Mouse (Mus musculus) adrenal gland, postnatal 36 days (tissue): ENCODE data around the gene Dok7. TPM values are rescaled to one million over a fixed set of nuclear protein-coding genes. Genes with fewer than 3 reads are reported as not detected.

Experiments
- DNase-seq, 2 experiments: peaks; one replicate each; pipeline ENCODE4 v3.0.0; 2021; ENCODE audit warnings: mixed read lengths in 1 of 2
- long read RNA-seq, 2 experiments: library from polyadenylated mRNA; stranded (forward); transcript quantifications; one replicate each; pipeline ENCODE4 v2.0.0; 2021; ENCODE audit warnings: borderline sequencing depth in 2 of 2
- total RNA-seq, 2 experiments: library from RNA; stranded (reverse); gene quantifications; 2 replicates each; pipeline ENCODE4 v1.2.3; 2021

Dok7 gene
- total RNA-seq, result 10 to 100 TPM; 10.6 to 20.9 TPM
- long read RNA-seq, experiment 1, partial matches to known transcripts, result 0 of 6 reads
- long read RNA-seq, experiment 1, other reads (novel, unspliced or antisense), result 2 of 6 reads
- long read RNA-seq, experiment 2, partial matches to known transcripts, result 0 of 5 reads
- long read RNA-seq, experiment 2, other reads (novel, unspliced or antisense), result 2 of 5 reads

DNA sequence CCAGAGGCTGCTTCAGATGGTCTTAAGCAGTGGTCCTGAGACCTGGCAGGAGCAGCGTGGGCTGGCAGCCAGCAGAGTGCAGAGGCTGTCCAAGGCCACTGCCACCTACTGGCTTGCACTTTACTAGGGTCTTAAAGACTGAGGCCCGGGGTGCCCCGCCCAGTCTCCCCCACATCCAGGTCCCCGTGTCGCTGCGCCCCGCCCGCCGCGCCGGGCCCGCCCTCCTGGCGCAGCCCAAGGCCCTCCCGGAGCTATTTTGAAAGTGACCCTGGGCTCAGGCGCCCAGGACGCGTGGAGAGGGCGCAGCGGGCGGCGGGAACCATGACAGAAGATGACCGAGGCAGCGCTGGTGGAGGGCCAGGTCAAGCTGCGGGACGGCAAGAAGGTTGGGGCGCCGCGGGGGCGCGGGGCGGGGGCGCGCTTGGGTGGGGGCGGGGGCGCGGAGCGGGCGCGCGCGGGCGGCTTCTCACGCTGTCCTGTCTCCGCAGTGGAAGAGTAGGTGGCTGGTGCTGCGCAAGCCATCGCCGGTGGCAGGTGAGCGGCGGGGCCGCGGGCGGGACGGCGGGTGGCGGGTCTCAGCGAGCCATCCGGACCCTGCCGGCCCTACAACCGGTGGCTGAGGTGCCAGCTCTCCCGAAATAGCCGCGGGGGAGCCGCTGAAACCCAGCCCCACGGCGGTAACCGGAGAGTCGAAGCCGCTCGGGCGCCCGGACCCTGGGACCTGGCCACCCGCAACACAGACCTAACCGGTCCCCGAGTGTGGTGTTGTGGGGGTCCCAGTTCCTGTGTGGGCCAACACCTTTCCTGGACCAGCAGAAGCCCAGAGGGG lies at the start of gene Dok7:
Gene Dok7 (plus strand): TSS at position 163 of the 829 bp plus-strand sequence.
- peak; percentile 81 to 85 for DNase-seq

GRCm38 (mm10) chr5:35009163-35009562 lies 47.4 kb upstream of the Dok7 start:
- peak; percentile 63 to 67 for DNase-seq

DNA sequence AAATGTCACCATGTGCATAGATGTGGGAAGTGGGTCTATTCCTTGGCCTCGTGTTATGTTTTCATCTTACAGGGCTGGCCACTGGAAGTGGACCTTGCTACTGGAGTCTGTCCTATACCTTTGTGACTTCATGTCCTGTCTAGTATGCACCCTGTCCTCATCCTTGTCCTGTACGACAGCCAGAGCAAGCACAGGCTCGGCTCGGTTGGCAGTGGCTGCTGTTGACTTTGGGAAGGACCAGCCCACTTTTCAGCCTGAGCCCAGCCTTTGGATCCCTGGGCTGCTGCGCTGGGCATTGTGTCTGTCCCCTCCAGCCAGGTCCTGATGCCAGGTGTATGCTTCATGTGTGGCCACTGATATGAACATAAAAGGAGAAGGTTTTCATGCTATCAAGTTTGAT lies 45.9 kb upstream of the Dok7 start:
- no peak for DNase-seq

- peak in 1 of 2 experiments; percentile 26 for DNase-seq
Measured at GRCm38 (mm10) chr5:35011156-35011923, 45.2 kb upstream of the Dok7 start.

DNA sequence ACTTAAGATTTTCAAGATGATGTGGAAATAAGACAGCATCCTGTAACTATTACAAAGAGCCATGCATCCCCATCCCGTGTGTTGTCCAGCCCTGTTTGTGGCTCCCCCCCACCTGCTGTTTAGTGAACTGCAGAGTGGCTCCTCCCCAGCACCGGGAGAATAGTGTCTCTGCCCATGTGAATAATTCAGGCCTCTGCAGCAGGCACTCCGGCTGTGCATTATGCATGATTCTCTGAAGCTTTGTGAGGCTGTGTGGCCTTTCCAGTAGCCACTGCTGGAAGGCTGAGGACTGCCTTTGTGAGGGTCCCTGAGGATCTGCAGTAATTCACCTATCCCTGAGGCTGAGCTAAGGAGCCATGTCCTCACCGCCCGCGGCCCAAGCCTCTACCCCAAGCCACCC lies 42.5 kb upstream of the Dok7 start:
- no peak for DNase-seq

DNA sequence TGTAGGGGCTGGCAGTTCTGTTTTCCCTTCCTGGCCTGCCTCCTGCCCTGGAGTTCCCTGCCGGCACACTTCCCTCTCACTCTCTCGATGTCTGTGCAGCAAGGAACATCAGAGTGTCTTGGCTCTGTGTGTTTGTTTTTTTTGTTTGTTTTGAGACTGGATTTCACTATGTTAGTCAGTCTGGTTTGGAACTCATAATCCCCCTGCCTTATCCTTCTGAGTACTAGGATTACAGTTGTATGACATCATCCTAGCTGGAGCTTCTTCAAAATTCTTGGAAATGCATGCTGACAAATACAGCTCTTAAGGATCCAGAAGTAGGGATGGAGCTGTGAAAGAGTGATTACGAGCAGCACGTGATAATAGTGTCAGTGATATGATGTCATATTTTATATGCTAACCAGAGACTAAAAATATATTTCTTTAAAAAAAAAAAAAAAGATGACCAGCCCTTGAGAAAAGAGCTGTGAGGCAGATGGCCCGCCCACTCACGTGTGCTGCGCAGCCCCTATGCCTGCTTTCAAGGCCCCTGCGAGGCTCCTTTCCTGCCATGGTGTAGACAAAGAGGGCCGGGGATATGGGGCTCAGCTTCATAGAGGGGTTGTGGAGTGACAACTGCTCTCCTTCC lies 36.8 kb upstream of the Dok7 start:
- no peak for DNase-seq

DNA sequence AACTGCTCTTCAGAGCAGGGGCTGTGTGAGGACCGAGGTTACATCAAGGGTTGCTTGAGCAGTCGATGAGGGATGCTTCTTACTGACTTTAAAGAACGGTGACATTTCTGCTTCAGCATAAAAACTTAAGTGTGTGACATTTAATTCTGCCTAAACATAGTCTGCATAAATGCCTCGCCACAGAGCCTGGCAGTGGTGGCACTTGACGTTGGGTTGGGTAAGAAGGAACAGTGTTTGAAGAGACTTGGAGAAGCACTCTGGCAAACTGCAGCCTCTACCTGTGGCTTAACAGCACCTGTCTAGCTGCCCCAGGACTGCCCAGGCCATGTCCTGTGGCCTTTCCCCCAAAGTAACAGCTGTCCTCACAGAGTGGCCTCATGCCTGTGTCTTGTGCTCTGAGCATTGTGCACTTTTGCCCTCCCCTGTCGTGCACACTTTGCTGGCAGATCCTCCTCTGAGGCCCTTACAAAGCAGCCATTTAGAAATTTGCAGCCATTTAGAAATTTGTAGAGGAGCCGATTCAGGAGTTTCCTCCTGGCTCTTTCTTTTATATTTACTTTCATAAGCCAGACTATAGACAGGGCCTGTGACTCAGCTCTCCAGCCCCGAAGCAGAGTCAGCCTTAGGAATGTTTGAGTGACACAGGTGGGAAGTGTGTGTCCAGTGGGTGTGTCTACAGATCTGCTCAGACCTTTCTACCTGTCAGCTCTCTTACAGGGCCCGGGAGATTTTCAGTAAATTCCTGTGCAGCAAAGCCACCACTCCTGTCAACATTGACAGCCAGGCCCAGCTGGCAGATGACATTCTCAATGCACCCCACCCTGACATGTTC lies 35.9 kb upstream of the Dok7 start:
- DNase-seq, result no peak

- DNase-seq, result peak; percentile 72
Measured at GRCm38 (mm10) chr5:35024975-35025374, 31.6 kb upstream of the Dok7 start.

- DNase-seq, result no peak
Measured at GRCm38 (mm10) chr5:35029303-35029702, 27.3 kb upstream of the Dok7 start.

DNA sequence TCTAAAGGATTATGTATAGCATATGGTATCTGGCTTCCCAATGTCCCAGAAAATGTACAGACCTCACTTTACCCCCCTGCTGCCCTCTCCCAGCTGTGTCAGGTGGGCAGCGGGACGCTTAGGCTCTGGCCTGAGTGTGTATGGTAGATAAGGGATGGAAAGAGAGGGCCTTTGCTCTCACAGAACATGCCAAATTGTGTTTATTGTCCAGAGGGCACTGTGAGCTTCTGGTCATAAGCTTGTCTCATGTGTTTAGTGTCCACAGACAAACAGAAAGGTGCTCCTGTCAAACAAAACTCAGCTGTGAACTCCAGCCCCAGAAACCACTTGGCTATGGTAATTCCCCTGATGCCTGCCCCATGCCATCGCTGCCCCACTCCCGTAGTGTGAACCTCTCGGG lies 26.8 kb upstream of the Dok7 start:
- no peak for DNase-seq

DNA sequence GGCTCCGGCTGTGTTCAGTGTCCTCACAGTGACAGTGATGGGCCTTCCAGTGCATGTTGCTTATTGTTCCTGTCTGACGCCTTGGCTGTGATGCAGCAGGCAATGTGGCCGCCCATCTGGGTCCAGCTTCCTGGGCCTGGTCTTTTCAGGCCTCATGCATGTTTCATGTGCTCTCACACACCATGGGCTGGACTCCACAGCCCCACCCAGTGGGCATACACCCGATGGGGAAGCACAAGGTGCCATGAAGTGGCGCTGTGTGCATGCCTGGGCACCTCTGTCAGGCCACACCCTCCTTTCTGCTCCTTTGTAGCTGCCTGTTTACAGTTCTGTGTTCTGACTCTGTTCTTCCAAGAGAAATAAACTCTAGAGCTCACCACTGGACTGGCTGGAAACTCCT lies 23.5 kb upstream of the Dok7 start:
- no peak for DNase-seq

- no peak for DNase-seq
Measured at GRCm38 (mm10) chr5:35033619-35034018, 22.9 kb upstream of the Dok7 start.

GRCm38 (mm10) chr5:35035141-35035540 lies 21.4 kb upstream of the Dok7 start:
- no peak for DNase-seq

- DNase-seq, result no peak
Measured at GRCm38 (mm10) chr5:35035795-35036194, 20.8 kb upstream of the Dok7 start.

GRCm38 (mm10) chr5:35037438-35037837 lies 19.1 kb upstream of the Dok7 start:
- DNase-seq, result no peak

DNA sequence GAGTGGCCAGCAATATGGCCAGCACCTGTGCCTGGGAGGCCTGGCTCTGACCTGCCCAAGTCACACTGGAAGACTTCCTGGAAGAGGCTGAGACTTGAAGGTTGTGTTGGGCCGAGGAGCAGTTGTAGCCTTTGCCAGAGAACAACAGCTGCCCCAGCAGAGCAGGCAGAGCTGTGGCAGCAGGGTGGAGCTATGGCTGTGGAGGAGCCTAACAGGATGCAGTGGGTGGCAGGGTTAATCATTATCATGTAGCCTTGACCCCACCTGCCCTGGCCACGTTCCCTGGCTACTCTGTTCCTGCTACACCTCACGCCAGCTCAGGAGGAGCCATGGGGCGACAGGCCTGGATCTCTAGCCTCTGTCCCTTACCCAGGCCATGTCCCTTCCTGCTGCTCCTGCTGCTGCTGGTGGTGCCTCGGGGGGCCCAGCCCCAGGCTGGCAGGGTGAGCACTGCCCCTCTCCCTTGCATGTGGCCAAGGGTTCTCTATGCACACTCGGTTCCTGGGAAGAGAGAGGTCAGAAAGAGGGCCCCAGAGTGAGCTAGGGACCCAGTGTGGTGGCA lies 15.2 kb upstream of the Dok7 start, which contains the start of gene Hgfac:
Gene Hgfac (plus strand): TSS at position 242 of the 562 bp plus-strand sequence.
- peak in 1 of 2 experiments; percentile 42 for DNase-seq

GRCm38 (mm10) chr5:35042431-35043109 lies 14.0 kb upstream of the Dok7 start:
- DNase-seq, result no peak

- peak; percentile 66 to 86 for DNase-seq
Measured at GRCm38 (mm10) chr5:35043110-35043451, 13.5 kb upstream of the Dok7 start.

DNA sequence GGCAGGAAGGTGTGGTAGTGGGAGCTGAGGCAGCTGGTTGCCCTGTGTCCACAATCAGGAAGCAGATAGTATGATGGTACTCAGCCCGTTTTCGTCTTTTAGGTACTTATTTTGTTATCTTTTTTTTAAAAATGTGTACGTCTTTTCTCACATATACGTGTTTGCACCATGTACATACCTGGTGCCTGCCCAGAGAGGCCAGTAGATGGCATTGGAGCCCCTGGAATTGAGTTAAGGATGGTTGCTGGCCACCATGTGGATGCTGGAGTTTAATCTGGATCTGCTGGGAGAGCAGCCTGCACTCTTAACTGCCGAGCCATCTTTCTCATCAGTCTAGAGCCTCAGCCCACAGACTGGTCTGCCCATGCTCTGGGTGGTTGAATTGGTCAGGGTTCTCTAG lies 6.0 kb upstream of the Dok7 start:
- peak in 1 of 2 experiments; percentile 42 for DNase-seq

GRCm38 (mm10) chr5:35054628-35055027 lies 1.9 kb upstream of the Dok7 start:
- DNase-seq, result no peak

DNA sequence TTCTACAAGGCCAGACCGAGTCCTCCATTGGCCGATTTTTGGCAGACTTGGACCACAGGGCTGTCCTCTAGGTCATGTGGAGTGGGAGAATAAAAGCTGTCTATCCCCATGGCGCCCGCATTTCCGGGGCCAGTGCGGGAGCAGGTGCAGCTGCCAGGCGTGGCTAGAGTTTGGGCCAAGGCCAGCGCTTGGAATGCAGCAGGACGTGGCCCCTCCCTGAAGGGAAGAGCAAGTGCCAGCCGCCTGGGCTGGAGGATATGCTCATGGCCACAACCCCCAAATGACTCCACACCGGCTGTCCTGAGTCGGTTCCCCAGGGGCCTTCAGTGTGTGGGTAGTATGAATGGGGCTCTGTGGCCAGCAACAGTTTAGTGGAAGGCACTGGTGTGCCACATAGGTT lies 1.5 kb upstream of the Dok7 start:
- DNase-seq, result peak; percentile 79 to 83
